Mouse (Mus musculus) frontal cortex, postnatal 14 days (tissue): Measurements from ENCODE around the gene Gm49384.

Source experiments
- DNase-seq, 2 experiments: peaks; one replicate each; pipeline ENCODE4 v3.0.0; 2022; ENCODE audit warnings: low spot score in 2 of 2

Gene Gm49384

GRCm38 (mm10) chr12:69207396-69207795 lies 3.3 kb upstream of the Gm49384 start:
- no peak for DNase-seq

- no peak for DNase-seq
These were observed 5.1 kb downstream of the Gm49384 start for GRCm38 (mm10) chr12:69198985-69199384.

DNA sequence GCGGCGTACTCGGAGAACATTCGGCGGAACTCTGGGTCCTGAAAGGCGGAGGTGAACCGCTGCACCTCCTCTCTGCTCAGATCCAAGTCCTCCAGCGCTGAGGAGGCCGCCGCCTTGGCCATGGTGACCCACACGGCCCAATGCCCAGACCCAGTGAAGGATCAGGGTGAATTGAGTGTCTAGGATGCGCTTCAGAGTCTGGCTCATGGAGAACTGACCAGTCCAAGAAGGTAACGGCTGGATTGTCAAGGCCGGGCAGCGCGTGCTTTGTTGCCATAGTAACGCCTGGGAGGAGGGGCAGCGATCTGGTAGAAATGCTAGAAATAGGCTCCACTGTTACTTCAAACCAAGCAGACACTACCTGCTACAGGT lies 5.9 kb downstream of the Gm49384 start, which contains the start of gene Dnaaf2:
TSS of gene Dnaaf2 (minus strand) at position 266 of the 372 bp plus-strand sequence.
- peak; percentile 49 to 58 for DNase-seq

GRCm38 (mm10) chr12:69197378-69198163 lies 6.5 kb downstream of the Gm49384 start:
- peak in 1 of 2 experiments; percentile 19 for DNase-seq

DNA sequence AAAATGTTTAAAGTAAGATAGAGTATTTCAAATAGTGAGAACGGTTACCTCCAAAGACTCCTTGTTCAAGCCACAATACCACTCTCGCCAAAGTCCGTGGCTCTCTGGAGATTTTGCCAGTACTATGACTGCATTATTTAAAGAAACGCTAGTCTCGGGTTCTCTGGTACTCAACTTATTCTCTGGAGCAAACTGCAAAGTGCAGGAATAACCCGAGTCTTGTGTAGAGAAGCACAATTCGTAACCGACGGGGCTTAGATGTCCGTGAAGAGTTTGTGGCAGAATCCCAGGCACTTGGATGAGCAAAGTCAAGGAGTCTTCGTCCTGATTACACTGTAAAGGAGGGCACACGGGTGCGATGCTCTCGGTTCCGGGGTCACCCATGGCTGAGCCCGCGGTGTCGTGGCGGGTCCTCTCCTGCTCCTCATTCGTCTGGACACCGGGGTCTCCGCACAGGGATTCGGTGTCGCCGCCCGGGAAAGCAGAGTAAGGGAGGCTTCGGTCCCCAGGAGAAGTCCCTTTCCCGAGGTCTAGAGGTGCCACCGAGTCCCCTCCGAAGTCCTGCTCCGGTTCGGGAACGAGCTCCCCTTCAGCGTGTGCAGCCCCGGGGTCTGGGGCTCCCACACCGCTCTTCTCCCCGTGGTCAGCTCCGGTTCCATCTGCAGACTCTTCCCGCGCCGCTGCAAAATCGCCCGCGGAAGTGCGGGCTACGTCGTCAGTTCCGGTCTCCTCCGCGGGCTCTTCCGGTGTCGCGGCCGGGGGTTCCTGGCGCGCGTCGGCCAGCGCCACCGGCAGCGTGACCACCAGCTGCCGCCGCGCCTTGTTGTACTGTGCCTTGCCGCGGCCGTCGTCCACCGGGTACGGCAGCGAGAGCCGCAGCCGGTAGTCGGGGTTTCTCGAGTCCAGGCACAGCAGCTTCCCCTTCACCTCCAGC lies 7.4 kb downstream of the Gm49384 start, which contains the start of gene Gm49383:
TSS of gene Gm49383 (minus strand) at position 661 of the 934 bp plus-strand sequence.
- peak; percentile 31 to 60 for DNase-seq

DNA sequence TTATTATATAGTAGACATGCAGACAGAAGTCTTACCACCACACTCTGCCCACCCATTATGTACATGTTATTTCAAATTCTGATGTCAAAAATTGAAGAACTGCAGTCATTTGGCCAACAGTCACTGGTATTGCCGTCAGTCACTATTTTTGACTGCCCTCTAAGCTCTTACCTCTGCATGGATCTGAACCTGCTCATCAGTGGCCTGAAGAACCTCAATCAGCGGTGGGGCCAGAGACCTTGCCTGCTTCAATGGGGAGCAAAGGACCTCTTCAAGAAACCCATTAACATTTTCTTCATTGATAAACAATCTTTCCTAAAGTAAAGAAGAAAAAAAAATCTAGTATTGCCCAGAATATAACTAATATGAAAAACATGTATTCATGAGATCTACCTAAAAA lies 11.4 kb downstream of the Gm49384 start:
- no peak for DNase-seq

DNA sequence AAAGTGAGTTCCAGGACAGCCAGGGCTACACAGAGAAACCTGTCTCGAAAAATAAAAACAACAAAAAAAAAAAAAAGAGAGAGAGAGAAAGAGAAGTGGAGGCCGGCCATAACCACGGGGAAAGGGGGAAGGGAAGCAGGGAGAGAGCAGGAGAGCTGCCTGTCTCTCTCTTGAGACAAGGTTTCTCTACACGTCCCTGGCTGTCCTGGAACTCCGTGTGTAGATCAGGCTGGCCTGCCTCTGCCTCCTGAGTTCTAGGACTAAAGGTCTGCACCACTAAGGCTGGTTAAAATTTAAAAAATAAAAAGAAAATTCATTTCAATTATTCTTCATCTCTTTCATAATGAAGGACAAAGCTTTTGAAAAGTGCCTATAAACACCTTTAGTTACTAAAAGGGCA lies 12.7 kb downstream of the Gm49384 start:
- DNase-seq, result no peak

DNA sequence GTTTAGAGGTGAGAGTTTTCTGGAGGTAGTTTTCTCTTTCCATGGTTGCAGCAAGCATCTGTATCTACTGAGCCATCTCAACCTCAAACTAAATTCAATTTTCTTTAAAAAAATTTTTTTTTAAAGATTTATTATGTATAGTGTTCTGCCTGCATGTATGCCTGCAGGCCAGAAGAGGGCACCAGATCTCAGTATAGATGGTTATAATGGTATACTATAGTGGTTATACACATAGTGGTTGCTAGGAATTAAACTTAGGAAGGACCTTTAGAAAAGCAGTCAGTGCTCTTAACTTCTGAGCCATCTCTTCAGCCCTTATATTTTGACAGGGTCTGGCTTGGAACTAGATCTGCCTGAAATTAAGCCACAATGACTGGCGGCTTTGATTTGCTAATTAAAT lies 13.5 kb downstream of the Gm49384 start:
- DNase-seq, result no peak

- DNase-seq, result no peak
These were observed 14.0 kb downstream of the Gm49384 start for GRCm38 (mm10) chr12:69190074-69190473.

GRCm38 (mm10) chr12:69186811-69187471 lies 17.1 kb downstream of the Gm49384 start:
- DNase-seq, result no peak

GRCm38 (mm10) chr12:69185371-69185770 lies 18.7 kb downstream of the Gm49384 start:
- DNase-seq, result no peak

DNA sequence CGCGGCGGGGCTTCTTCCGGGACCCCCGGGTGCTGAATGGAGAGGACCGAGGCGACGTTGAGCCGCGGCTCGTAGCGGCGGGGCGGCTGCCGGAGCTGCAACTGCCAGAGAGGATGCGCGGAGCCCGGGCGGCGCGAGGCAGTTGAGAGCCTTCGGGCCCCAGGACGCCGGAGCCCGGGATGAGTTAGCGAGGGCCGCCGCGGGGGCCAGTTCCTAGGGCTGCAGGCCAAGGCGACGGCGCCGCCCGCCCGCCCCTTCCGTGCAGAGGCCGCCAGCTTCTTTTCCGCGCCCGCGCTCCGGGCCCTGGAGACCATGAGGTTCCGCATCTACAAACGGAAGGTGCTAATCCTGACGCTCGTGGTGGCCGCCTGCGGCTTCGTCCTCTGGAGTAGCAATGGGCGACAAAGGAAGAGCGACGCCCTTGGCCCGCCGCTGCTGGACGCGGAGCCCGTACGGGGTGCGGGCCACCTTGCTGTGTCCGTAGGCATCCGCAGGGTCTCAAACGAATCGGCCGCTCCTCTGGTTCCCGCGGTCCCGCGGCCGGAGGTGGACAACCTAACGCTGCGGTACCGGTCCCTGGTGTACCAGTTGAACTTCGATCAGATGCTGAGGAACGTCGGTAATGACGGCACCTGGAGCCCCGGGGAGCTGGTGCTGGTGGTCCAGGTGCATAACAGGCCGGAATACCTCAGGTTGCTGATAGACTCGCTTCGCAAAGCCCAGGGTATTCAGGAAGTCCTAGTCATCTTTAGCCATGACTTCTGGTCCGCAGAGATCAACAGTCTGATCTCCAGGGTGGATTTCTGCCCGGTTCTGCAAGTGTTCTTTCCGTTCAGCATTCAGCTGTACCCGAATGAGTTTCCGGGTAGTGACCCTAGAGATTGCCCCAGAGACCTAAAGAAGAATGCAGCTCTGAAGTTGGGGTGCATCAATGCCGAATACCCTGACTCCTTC lies 19.4 kb downstream of the Gm49384 start:
- DNase-seq, result peak in 1 of 2 experiments; percentile 53

DNA sequence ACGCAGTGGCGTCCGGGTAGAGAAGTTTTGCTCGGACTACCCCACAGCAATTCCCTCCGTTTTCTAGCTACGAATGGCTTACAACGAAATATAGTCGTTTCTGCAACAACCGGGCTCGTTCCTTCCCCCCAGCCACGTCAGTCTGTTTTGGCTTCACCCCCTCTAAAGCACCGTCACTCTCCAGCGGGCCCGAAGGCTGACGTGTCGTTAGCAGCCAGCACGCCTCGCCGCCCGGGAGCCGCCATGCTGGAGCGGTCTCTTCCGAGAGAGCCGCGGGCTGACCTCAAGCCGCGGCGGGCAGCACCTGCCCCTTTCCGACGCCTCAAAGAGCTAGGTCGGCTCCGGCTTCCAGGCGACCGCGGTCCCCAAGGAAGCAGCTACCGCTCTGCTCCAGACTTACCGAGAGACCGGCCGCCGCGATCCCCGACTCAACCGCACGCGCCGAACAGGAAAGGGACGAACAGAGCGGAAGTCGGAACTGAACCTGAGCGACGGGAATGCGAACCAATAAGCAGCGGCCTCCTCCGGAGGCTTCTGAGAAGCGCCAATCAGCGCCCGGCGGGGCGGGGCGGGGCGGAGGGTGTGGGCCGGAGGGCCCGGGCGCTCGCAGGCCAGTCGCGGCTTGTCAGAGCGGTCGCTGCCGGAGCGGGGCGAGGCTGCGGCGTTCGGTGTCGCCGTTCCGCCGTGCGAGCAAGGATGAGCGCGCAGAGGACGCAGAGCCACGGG lies 20.3 kb downstream of the Gm49384 start, which contains the start of the genes Rpl36al and Mgat2:
TSS of gene Rpl36al (minus strand) at position 501 of the 726 bp plus-strand sequence.
TSS of gene Mgat2 (plus strand) at position 575 of the 726 bp plus-strand sequence.
- peak; percentile 95 to 99 for DNase-seq

DNA sequence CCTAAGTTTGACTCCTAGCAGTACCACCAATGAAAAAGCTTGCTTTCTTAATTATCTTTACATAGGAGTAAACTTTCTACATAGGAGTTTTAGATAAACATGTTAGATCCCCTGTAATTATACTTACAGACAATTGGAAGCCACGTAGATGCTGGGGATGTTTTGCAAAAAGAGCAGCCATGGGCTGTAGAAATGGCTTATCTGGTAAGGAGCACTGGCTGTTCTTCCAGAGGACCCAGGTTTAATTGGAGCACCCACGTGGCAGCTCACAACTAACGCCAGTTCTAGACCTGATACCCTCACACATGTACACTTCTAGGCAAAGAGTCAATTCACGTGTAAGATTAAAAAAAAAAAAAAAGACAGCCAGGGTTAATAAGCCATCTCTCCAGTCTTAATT lies 22.3 kb downstream of the Gm49384 start:
- DNase-seq, result no peak

- DNase-seq, result no peak
These were observed 24.7 kb downstream of the Gm49384 start for GRCm38 (mm10) chr12:69179371-69179770.

- no peak for DNase-seq
These were observed 26.5 kb downstream of the Gm49384 start for GRCm38 (mm10) chr12:69177526-69177925.

GRCm38 (mm10) chr12:69175975-69176374 lies 28.1 kb downstream of the Gm49384 start:
- no peak for DNase-seq

DNA sequence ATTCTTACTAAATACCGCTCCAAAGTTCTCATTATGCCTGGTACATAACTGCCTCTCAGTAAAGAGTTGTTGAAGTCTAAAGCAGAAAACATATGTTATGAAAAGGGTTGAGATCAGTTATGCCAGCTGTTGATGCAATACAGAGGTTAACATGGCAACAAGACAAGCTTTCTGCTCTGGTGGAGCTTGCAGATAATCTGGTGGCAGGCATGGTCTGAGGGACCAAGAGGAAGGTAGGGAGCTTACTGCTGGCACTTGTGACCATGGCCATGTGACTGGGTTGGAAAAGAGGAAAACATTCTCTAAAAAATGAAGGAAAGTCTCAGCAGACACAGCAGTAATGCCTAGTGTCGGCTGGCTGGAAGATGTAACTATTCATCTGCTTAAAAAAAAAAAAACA lies 32.8 kb downstream of the Gm49384 start:
- no peak for DNase-seq

DNA sequence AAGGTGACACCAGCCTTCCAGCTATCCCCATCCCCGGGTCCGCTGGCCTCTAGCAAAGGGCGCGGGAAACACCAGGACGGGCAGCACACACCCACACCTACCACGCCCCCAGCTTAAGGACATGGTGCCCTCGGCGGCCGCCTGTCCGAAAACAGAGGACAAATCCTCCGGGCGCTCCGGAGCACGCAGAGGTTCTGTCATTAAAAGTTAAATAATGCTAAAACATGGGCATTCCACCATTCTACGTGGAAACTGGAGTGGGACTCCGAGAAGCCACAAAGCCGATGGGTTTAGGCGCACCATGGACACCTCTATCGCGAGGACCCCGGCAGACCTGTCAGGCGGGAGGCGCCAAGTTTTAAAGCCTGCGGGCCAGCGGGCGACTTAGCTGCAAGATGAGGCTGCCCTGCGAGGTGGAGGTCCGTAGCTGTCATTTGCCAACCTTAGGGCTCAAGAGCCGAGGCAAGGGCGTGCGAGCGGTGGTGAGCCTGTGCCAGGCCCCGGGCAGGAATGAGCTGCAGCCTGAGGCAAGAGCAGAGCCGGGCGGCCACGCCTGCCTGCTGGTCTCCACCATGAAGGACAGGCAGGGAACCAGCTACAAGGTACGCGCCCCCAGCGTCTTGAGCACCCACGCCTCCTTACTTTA lies 35.5 kb downstream of the Gm49384 start, which contains the start of gene Lrr1:
TSS of gene Lrr1 (plus strand) at position 354 of the 646 bp plus-strand sequence.
- DNase-seq, result peak; percentile 76 to 77
